Mouse (Mus musculus) cerebellum, adult 11-12 months (tissue): Measurements from ENCODE around the gene Bhlhe40.
A peak's percentile ranks its signal among the peaks of the same experiment; 100 is the strongest.

ENCODE experiments used
- DNase-seq: peaks from one replicate; pipeline ENCODE4 v3.0.0; 2022

Gene Bhlhe40

GRCm38 (mm10) chr6:108663241-108664194, 3.1 kb downstream of the Bhlhe40 start:
- DNase-seq = peak; percentile 18

GRCm38 (mm10) chr6:108664533-108665150, 4.2 kb downstream of the Bhlhe40 start:
- peak; percentile 16 for DNase-seq

- DNase-seq = peak; percentile 8
Measured at GRCm38 (mm10) chr6:108665587-108665986, 5.2 kb downstream of the Bhlhe40 start.

GRCm38 (mm10) chr6:108666648-108667488, 6.4 kb downstream of the Bhlhe40 start:
- DNase-seq = peak; percentile 9

- peak; percentile 32 for DNase-seq
Measured at GRCm38 (mm10) chr6:108667599-108668021, 7.2 kb downstream of the Bhlhe40 start.

- DNase-seq = peak; percentile 95
Measured at GRCm38 (mm10) chr6:108668321-108668786, 7.9 kb downstream of the Bhlhe40 start.

- DNase-seq = no peak
Measured at GRCm38 (mm10) chr6:108670276-108670675, 9.8 kb downstream of the Bhlhe40 start.

GRCm38 (mm10) chr6:108670821-108671220, 10.4 kb downstream of the Bhlhe40 start:
- DNase-seq = peak; percentile 13

GRCm38 (mm10) chr6:108672094-108672493, 11.7 kb downstream of the Bhlhe40 start:
- DNase-seq = no peak

- no peak for DNase-seq
Measured at GRCm38 (mm10) chr6:108674221-108674620, 13.8 kb downstream of the Bhlhe40 start.

- no peak for DNase-seq
Measured at GRCm38 (mm10) chr6:108676783-108677340, 16.4 kb downstream of the Bhlhe40 start.

- DNase-seq = no peak
Measured at GRCm38 (mm10) chr6:108677697-108678096, 17.3 kb downstream of the Bhlhe40 start.

- no peak for DNase-seq
Measured at GRCm38 (mm10) chr6:108678227-108678626, 17.8 kb downstream of the Bhlhe40 start.

GRCm38 (mm10) chr6:108680503-108680902, 20.1 kb downstream of the Bhlhe40 start:
- DNase-seq = no peak

- no peak for DNase-seq
Measured at GRCm38 (mm10) chr6:108681084-108681483, 20.7 kb downstream of the Bhlhe40 start.

- no peak for DNase-seq
Measured at GRCm38 (mm10) chr6:108683140-108683539, 22.7 kb downstream of the Bhlhe40 start.

GRCm38 (mm10) chr6:108684430-108684829, 24.0 kb downstream of the Bhlhe40 start:
- DNase-seq = no peak

- DNase-seq = no peak
Measured at GRCm38 (mm10) chr6:108685758-108686355, 25.4 kb downstream of the Bhlhe40 start.

GRCm38 (mm10) chr6:108686930-108687329, 26.5 kb downstream of the Bhlhe40 start:
- DNase-seq = no peak

GRCm38 (mm10) chr6:108688344-108688743, 27.9 kb downstream of the Bhlhe40 start:
- no peak for DNase-seq

- DNase-seq = no peak
Measured at GRCm38 (mm10) chr6:108692986-108693385, 32.6 kb downstream of the Bhlhe40 start.
